Mouse (Mus musculus): ENCODE measurements around the gene Bag3. TPM values are rescaled to one million over a fixed set of nuclear protein-coding genes. Genes with fewer than 3 reads are reported as not detected.
"Not testable (repeated sequence)": the region's sequence is repeated elsewhere in the genome, so short reads cannot be mapped to it uniquely, and the experiment has no call there.

Bag3 gene
- polyA plus RNA-seq, 1 experiment from 2014 or later: 11.5 TPM

GRCm38 (mm10) chr7:128553105-128553705 is 29.8 kb downstream of the Bag3 start:
- DNase-seq (ENCODE audit: low spot score): no peak
- no peak overlapping the region for H3K27ac ChIP-seq (replicated peaks)
- WGBS: 28% methylated on average over 3 of the region's 3 CpGs

GRCm38 (mm10) chr7:128554502-128554901 is 31.1 kb downstream of the Bag3 start:
- Histone ChIP-seq H3K9me3 (no peaks in the 10 kb centered on the region), H3K4me1 (peaks cover 37% of the 10 kb centered on the region), H3K27me3 (replicated peaks; ENCODE audit: low read depth, poor library complexity, severe bottlenecking) (no peaks in the 10 kb centered on the region), H3K27ac (replicated peaks) (no peak overlapping the region), H3K4me3 (no peak overlapping the region), H3K36me3 (replicated peaks) (no peaks in the 10 kb centered on the region)
- no peak for DNase-seq (ENCODE audit: low spot score)
- WGBS: 85% methylated on average over 6 of the region's 6 CpGs

More at GRCm38 (mm10) chr7:128553105-128553705, 29.8 kb downstream of the Bag3 start:
- Histone ChIP-seq H3K36me3 (replicated peaks) (peaks cover 6% of the 10 kb centered on the region), H3K4me1 (peaks cover 42% of the 10 kb centered on the region), H3K4me3 (no peak overlapping the region), H3K9me3 (no peaks in the 10 kb centered on the region), H3K27me3 (replicated peaks; ENCODE audit: low read depth, poor library complexity, severe bottlenecking) (no peaks in the 10 kb centered on the region)

- DNase-seq (ENCODE audit: low spot score): no peak
- no peaks in the 10 kb centered on the region for H3K36me3 ChIP-seq (replicated peaks)
- H3K27ac ChIP-seq (replicated peaks): no peak overlapping the region
- WGBS: 87% methylated on average over 5 of the region's 5 CpGs
- peaks cover 29% of the 10 kb centered on the region for H3K4me1 ChIP-seq
- no peaks in the 10 kb centered on the region for H3K9me3 ChIP-seq
- H3K4me3 ChIP-seq: no peak overlapping the region
- no peaks in the 10 kb centered on the region for H3K27me3 ChIP-seq (replicated peaks; ENCODE audit: low read depth, poor library complexity, severe bottlenecking)
Observed at GRCm38 (mm10) chr7:128555141-128555750, 31.8 kb downstream of the Bag3 start.

GRCm38 (mm10) chr7:128556923-128557430 is 33.6 kb downstream of the Bag3 start:
- no peak for DNase-seq (ENCODE audit: low spot score)
- Histone ChIP-seq H3K27me3 (replicated peaks; ENCODE audit: low read depth, poor library complexity, severe bottlenecking) (no peaks in the 10 kb centered on the region), H3K4me3 (no peak overlapping the region), H3K36me3 (replicated peaks) (no peaks in the 10 kb centered on the region), H3K4me1 (peaks cover 16% of the 10 kb centered on the region), H3K27ac (replicated peaks) (no peak overlapping the region), H3K9me3 (no peaks in the 10 kb centered on the region)
- WGBS: 91% methylated on average over 1 of the region's 1 CpGs

- DNase-seq (ENCODE audit: low spot score): peak; percentile 46
- Histone ChIP-seq H3K27me3 (replicated peaks; ENCODE audit: low read depth, poor library complexity, severe bottlenecking) (no peaks in the 10 kb centered on the region), H3K36me3 (replicated peaks) (no peaks in the 10 kb centered on the region), H3K27ac (replicated peaks) (no peak overlapping the region), H3K4me3 (no peak overlapping the region), H3K4me1 (no peaks in the 10 kb centered on the region), H3K9me3 (no peaks in the 10 kb centered on the region)
- WGBS: 41% methylated on average over 4 of the region's 4 CpGs
Observed at GRCm38 (mm10) chr7:128563373-128563772, 40.0 kb downstream of the Bag3 start.

- 75% methylated on average over 7 of the region's 7 CpGs for WGBS
- Histone ChIP-seq H3K4me3 (no peak overlapping the region), H3K9me3 (no peaks in the 10 kb centered on the region), H3K4me1 (no peaks in the 10 kb centered on the region), H3K27me3 (replicated peaks; ENCODE audit: low read depth, poor library complexity, severe bottlenecking) (no peaks in the 10 kb centered on the region), H3K36me3 (replicated peaks) (no peaks in the 10 kb centered on the region), H3K27ac (replicated peaks) (no peak overlapping the region)
- no peak for DNase-seq (ENCODE audit: low spot score)
Observed at GRCm38 (mm10) chr7:128566311-128566710, 42.9 kb downstream of the Bag3 start.

- no peak for DNase-seq (ENCODE audit: low spot score)
Observed at GRCm38 (mm10) chr7:128567561-128568244, 44.3 kb downstream of the Bag3 start.

GRCm38 (mm10) chr7:128569429-128569828 is 46.0 kb downstream of the Bag3 start:
- H3K27ac ChIP-seq (replicated peaks); H3K4me3 ChIP-seq; H3K9me3 ChIP-seq; H3K36me3 ChIP-seq (replicated peaks); DNase-seq (ENCODE audit: low spot score); H3K27me3 ChIP-seq (replicated peaks; ENCODE audit: low read depth, poor library complexity, severe bottlenecking): not testable (repeated sequence)
- 91% methylated on average over 2 of the region's 2 CpGs for WGBS
- H3K4me1 ChIP-seq: peaks cover 16% of the 10 kb centered on the region; the same call in 1 of the 2 replicates

More at GRCm38 (mm10) chr7:128567561-128568244, 44.3 kb downstream of the Bag3 start:
- Histone ChIP-seq H3K36me3 (replicated peaks) (no peaks in the 10 kb centered on the region), H3K9me3 (no peaks in the 10 kb centered on the region), H3K27me3 (replicated peaks; ENCODE audit: low read depth, poor library complexity, severe bottlenecking) (no peaks in the 10 kb centered on the region), H3K4me1 (0 out of 2 replicates have a peak, but pooled peaks cover 5% of the 10 kb centered on the region), H3K4me3 (no peak overlapping the region), H3K27ac (replicated peaks) (no peak overlapping the region)
- 89% methylated on average over 8 of the region's 8 CpGs for WGBS

- no peak overlapping the region for H3K4me3 ChIP-seq
- peaks cover 19% of the 10 kb centered on the region; the same call in 1 of the 2 replicates for H3K4me1 ChIP-seq
- no peaks in the 10 kb centered on the region for H3K36me3 ChIP-seq (replicated peaks)
- DNase-seq (ENCODE audit: low spot score): no peak
- WGBS: 94% methylated on average over 8 of the region's 8 CpGs
- no peaks in the 10 kb centered on the region for H3K9me3 ChIP-seq
- H3K27me3 ChIP-seq (replicated peaks; ENCODE audit: low read depth, poor library complexity, severe bottlenecking): no peaks in the 10 kb centered on the region
- no peak overlapping the region for H3K27ac ChIP-seq (replicated peaks)
Observed at GRCm38 (mm10) chr7:128569987-128570656, 46.7 kb downstream of the Bag3 start.

GRCm38 (mm10) chr7:128570657-128571056 is 47.2 kb downstream of the Bag3 start:
- not testable (repeated sequence) for H3K27ac ChIP-seq (replicated peaks); H3K27me3 ChIP-seq (replicated peaks; ENCODE audit: low read depth, poor library complexity, severe bottlenecking); H3K4me3 ChIP-seq; DNase-seq (ENCODE audit: low spot score); H3K9me3 ChIP-seq; H3K36me3 ChIP-seq (replicated peaks)
- H3K4me1 ChIP-seq: peaks cover 19% of the 10 kb centered on the region; the same call in 1 of the 2 replicates
- 91% methylated on average over 7 of the region's 7 CpGs for WGBS

- no peak for DNase-seq (ENCODE audit: low spot score)
- Histone ChIP-seq H3K27ac (replicated peaks) (no peak overlapping the region), H3K4me1 (peaks cover 19% of the 10 kb centered on the region; the same call in 1 of the 2 replicates), H3K9me3 (no peaks in the 10 kb centered on the region), H3K27me3 (replicated peaks; ENCODE audit: low read depth, poor library complexity, severe bottlenecking) (no peaks in the 10 kb centered on the region), H3K36me3 (replicated peaks) (no peaks in the 10 kb centered on the region), H3K4me3 (no peak overlapping the region)
- WGBS: 59% methylated on average over 4 of the region's 4 CpGs
Observed at GRCm38 (mm10) chr7:128572030-128572429, 48.6 kb downstream of the Bag3 start.

- WGBS: 89% methylated on average over 5 of the region's 5 CpGs
- no peak overlapping the region for H3K27ac ChIP-seq (replicated peaks)
- no peaks in the 10 kb centered on the region for H3K27me3 ChIP-seq (replicated peaks; ENCODE audit: low read depth, poor library complexity, severe bottlenecking)
- DNase-seq (ENCODE audit: low spot score): no peak
- peaks cover 36% of the 10 kb centered on the region for H3K4me1 ChIP-seq
- no peaks in the 10 kb centered on the region for H3K9me3 ChIP-seq
- no peaks in the 10 kb centered on the region for H3K36me3 ChIP-seq (replicated peaks)
- no peak overlapping the region for H3K4me3 ChIP-seq
Observed at GRCm38 (mm10) chr7:128575211-128575610, 51.8 kb downstream of the Bag3 start.

Data from embryonic facial prominence, embryonic 10.5 days (tissue).